ENCODE assay signal across 7 mouse cellular contexts in genomic region chr4:33555231-33555933, GRCm38 (mm10).
DNase-seq lines count a peak whose midpoint lies in the region; ATAC-seq lines count a peak whose summit lies in the region.

No protein-coding gene starts in this region.

- peak overlapping the region; percentile 26; the same call in 1 of the 2 replicates for H3K4me3 ChIP-seq in hindbrain, embryonic 10.5 days
- no peak overlapping the region for H3K4me3 ChIP-seq in neural tube, embryonic 13.5 days

- peak overlapping the region; percentile 45 for H3K27ac ChIP-seq in hindbrain, embryonic 10.5 days
- no peak overlapping the region for H3K27ac ChIP-seq in neural tube, embryonic 13.5 days (replicated peaks)

- H3K4me1 ChIP-seq in hindbrain, embryonic 10.5 days (replicated peaks): peaks cover 21% of the 10 kb centered on the region
- H3K4me1 ChIP-seq in neural tube, embryonic 13.5 days (replicated peaks): peaks cover 22% of the 10 kb centered on the region

- intact Hi-C loops in left cerebral cortex, postnatal 4 days (cut with DNase I): no loop called here

- DNase-seq in left cerebral cortex, postnatal 4 days: peak; percentile 16
- no peak for DNase-seq in left cerebral cortex, adult 9 months (ENCODE audit: low spot score in 2 of 2)
- DNase-seq in cerebellum, postnatal 14 days: peak; percentile 33 to 50
- peak; percentile 30 for DNase-seq in hindbrain, embryonic 10.5 days (ENCODE audit: low spot score)
- DNase-seq in adrenal gland, adult (ENCODE audit: inconsistent age in 2 of 2, low spot score in 1 of 2): no peak
- DNase-seq in right cerebral cortex, postnatal 14 days: no peak

- H3K4me2 ChIP-seq in neural tube, embryonic 13.5 days: peak overlapping the region; percentile 9; the same call in 1 of the 2 replicates

- ATAC-seq in neural tube, embryonic 13.5 days (ENCODE audit: low read depth): no peak

- 4% methylated on average over 14 of the region's 14 CpGs for WGBS in hindbrain, embryonic 10.5 days
- 7% methylated on average over 14 of the region's 14 CpGs for WGBS in neural tube, embryonic 13.5 days

- H3K9me3 ChIP-seq in hindbrain, embryonic 10.5 days: no peaks in the 10 kb centered on the region
- no peaks in the 10 kb centered on the region for H3K9me3 ChIP-seq in neural tube, embryonic 13.5 days

- peaks cover 19% of the 10 kb centered on the region for H3K27me3 ChIP-seq in hindbrain, embryonic 10.5 days (ENCODE audit: insufficient read depth, poor library complexity, severe bottlenecking)
- peaks cover 12% of the 10 kb centered on the region; the same call in 1 of the 2 replicates for H3K27me3 ChIP-seq in neural tube, embryonic 13.5 days

- no peaks in the 10 kb centered on the region for H3K36me3 ChIP-seq in hindbrain, embryonic 10.5 days
- H3K36me3 ChIP-seq in neural tube, embryonic 13.5 days: no peaks in the 10 kb centered on the region

- H3K9ac ChIP-seq in neural tube, embryonic 13.5 days: no peak overlapping the region

Comparison
In these comparisons a context has a peak if more than half of its experiments do, and no peak if none do; other contexts are left out.
1. DNase-seq: peak in left cerebral cortex, postnatal 4 days (single experiment), cerebellum, postnatal 14 days (2 of 2) and hindbrain, embryonic 10.5 days (single experiment); none in left cerebral cortex, adult 9 months (0 of 2), adrenal gland, adult (0 of 2) and right cerebral cortex, postnatal 14 days (single experiment).